Mouse (Mus musculus) layer of hippocampus, postnatal 14 days (tissue): ENCODE results near the gene Tcf7. TPM values are rescaled to one million over a fixed set of nuclear protein-coding genes. Genes with fewer than 3 reads are reported as not detected.

ENCODE experiments used
- DNase-seq, 2 experiments: peaks; one replicate each; pipeline ENCODE4 v3.0.0; 2021 to 2022; ENCODE audit warnings: low spot score in 2 of 2, mixed read lengths in 1 of 2
- total RNA-seq, 2 experiments: library from RNA; stranded (reverse); gene quantifications; 2 replicates each; pipeline ENCODE4 v1.2.3; 2021

The Tcf7 gene
- total RNA-seq, 2 experiments from 2014 or later: 6.0 to 6.3 TPM

GRCm38 (mm10) chr11:52268104-52268835 lies 14.5 kb downstream of the Tcf7 start:
- no peak for DNase-seq

GRCm38 (mm10) chr11:52267271-52267670 lies 15.5 kb downstream of the Tcf7 start:
- DNase-seq: no peak

GRCm38 (mm10) chr11:52265616-52266307 lies 17.1 kb downstream of the Tcf7 start:
- no peak for DNase-seq

- no peak for DNase-seq
Measured at GRCm38 (mm10) chr11:52264871-52265270, 17.9 kb downstream of the Tcf7 start.

DNA sequence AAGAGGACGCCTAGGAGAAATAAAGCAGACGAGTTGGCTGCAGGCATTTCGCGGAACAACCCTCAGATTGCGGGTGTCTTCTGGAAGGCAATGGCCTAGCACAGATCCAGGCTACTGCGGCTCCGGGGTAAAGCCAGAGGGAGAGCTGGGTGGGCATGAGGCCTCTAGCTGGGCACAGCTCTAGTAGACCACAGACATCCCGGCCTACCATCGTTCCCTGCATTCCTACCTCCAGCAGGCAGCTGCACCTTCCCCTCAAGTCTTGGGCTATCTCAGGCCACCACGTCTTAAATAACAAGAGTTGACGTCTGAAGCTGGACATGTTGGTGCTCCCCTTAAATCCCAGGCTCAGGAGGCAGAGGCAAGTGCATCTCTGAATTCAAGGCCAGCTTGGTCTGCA lies 20.5 kb downstream of the Tcf7 start:
- DNase-seq: no peak

DNA sequence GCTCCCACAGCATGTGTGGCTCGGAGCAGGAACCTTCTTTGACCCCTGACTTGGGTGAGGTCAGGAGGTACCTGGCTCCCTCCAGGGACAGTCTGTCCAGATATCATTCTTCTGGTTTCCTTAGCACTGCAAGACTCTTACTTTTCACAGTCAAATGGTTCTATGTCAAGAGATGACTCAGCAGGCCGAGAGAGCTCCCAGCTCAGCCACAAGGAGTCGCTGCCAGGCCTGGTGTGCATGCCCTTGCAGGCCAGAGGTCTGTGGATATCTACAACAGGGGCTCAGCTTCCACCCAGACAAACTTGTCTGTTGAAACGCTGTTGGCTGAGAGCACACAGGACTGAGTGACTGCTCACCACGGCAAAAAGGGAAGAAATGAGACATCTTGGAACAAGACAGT lies 20.9 kb downstream of the Tcf7 start:
- no peak for DNase-seq

GRCm38 (mm10) chr11:52260878-52261277 lies 21.9 kb downstream of the Tcf7 start:
- no peak for DNase-seq

DNA sequence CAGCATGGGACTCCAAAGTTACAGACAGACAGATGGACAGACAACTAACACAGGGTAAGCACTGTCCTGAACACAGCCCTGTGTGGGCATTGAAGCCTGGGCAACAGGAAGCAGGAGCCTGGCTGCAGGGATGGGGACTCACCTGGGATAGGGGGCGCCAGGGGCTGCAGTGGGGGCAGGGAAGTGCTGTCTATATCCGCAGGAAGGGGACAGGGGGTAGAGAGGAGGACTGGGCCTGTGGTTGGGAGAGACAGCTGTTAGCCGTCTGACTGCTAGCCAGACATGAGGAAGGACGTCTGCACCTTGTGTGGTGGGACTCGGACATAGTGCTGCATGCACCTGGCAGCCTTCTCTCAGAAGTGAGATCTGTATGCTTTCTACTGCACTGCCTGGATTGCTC lies 24.1 kb downstream of the Tcf7 start:
- DNase-seq: no peak

DNA sequence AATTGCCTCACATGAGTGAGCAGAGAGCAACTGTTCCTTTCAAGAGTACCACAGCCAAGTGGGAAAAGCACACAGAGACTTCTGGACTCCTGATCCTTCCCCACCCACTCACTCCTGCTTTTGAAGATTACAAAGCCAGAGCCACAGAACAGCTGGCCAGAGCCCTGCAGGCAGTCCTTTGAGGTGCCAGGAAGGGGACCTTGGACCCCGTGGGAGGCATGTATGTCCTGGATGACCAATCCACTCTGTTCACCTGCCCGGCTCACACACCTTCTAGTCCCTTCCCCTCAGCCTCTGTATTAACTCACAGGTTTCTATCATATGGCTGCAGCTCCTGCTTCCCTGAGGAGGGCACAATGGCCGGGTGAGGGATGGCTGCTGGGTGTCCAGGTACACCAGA lies 25.4 kb downstream of the Tcf7 start:
- DNase-seq: no peak

GRCm38 (mm10) chr11:52255077-52255476 lies 27.7 kb downstream of the Tcf7 start:
- DNase-seq: no peak

GRCm38 (mm10) chr11:52253674-52254375 lies 29.0 kb downstream of the Tcf7 start:
- DNase-seq: peak; percentile 62 to 67

GRCm38 (mm10) chr11:52252692-52253091 lies 30.1 kb downstream of the Tcf7 start:
- no peak for DNase-seq

- DNase-seq: no peak
Measured at GRCm38 (mm10) chr11:52251770-52252169, 31.0 kb downstream of the Tcf7 start.

DNA sequence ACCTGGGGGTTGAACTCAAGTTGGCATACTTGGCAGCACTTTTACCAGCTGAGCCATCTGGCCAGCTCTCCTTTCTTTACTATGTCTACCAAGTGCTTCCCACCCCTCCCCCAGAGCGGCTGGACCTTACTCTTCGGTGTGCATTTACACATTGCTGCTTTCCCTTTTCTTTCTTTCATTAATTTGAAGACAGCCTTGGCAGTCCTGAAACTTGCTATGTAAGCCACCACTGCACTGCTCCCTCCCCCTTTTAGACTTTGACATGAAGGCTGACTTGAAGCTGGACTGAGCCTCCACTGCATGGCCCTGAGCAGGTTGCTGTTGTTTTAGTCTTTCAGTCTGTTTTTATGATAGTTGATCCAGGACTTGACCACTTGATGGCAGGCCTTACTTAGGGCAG lies 33.4 kb downstream of the Tcf7 start:
- DNase-seq: no peak

DNA sequence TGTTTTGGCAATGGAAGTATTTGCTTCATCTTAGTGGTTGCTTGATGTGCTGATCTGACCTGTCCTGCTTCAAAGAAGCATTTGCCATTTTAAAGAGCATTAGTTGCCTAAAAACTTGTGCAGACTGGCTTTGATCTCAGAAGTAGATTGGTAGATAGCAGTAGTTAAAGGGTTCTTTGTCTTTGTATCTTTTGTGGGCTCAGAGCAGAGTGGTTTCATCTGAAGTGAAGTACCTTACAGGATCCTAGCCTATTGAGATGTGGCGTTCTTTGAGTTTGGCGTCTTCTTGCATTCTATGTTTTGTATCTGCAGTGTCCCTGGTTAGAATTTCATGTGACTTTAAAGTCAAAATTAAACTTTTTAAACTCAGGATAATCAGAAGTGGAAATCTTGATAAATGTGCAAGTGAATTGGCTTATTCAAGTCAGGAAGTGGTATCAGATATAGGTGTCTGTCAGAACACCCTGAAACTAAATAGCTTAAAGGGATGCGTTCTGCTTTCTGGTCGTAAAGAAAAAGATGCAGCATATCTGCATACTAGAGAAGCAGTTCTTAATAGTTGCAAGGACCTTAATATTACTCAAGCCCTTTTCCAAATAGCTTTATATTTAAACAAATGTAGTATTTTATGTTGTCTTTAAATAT lies 41.8 kb downstream of the Tcf7 start:
- DNase-seq: no peak

GRCm38 (mm10) chr11:52234509-52234908 lies 48.3 kb downstream of the Tcf7 start:
- DNase-seq: no peak

DNA sequence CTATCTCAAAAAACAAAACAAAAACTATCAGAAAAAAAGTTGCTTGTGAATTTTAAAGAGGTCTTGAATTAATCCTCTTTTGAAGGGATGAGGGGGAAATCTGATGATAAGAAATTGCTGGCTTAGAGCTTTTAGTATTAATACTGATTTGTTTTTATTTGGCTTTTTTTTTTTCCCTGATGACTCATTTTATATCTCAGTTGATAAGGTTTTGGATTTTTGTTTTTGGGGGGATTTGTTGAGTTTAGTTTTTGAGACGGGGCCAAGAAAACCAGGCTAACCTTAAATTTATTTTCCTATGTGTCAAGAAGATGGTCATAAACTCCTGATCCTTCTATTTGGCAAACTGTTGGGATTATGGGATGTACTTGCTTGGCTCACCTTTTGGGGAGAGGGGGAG lies 48.9 kb downstream of the Tcf7 start:
- no peak for DNase-seq

GRCm38 (mm10) chr11:52233043-52233653 lies 49.7 kb downstream of the Tcf7 start:
- DNase-seq: no peak

GRCm38 (mm10) chr11:52231606-52232541 lies 50.9 kb downstream of the Tcf7 start, which contains the start of gene Skp1a:
TSS of gene Skp1a (plus strand) at chr11:52231995.
- DNase-seq: peak; percentile 92 to 97

DNA sequence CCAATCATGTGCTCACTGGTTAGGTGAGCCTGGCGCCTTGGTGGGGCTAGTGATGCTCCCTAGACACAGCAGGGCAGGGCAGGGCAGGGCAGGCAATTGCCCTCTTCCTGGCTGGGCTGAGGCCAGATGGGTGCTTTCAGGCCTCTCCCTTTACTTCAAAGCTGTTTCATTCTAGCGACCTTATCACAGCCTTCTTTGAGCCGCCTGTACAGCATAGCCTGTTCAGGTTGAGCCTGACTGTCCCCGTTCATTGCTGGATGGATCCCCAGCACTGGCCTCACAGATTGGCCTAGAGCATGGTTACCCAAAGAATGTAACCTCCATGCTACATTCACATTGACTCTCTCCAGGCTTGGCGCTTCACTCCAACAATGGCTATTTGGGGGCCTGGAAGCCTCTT lies 52.1 kb downstream of the Tcf7 start:
- DNase-seq: no peak
